In genomic region chr5:135079578-135079977, GRCm38 (mm10) we compare ENCODE assay signal across 21 mouse cellular contexts. TPM values are rescaled to one million over a fixed set of nuclear protein-coding genes. Genes with fewer than 3 reads are reported as not detected.
DNase-seq lines count a peak whose midpoint lies in the region; ATAC-seq and TF ChIP-seq lines count a peak whose summit lies in the region.
"Had no signal": no experiment of that assay in that cellular context is flagged by ENCODE, and none has a peak within 500 bp of the region (broad histone marks: within the 10 kb centered on the region; RNA-seq: fewer than 3 reads in every experiment).

No protein-coding gene starts in this region.

- H3K4me1 ChIP-seq in midbrain, embryonic 11.5 days (ENCODE audit: control insufficient read depth, insufficient read depth, low read length), result peaks cover 6% of the 10 kb centered on the region
- peaks cover 8% of the 10 kb centered on the region; the same call in 1 of the 2 replicates for H3K4me1 ChIP-seq in midbrain, embryonic 14.5 days (ENCODE audit: control insufficient read depth, insufficient read depth, low read length)
- H3K4me1 ChIP-seq in MEL (ENCODE audit: control insufficient read depth in 1 of 2, insufficient read depth in 2 of 2, low read length in 2 of 2), result peaks cover 0 to 3% of the 10 kb centered on the region in 2 experiments; a peak in 1 of 4 replicates

- no peak for TF ChIP-seq RAD21 in MEL (IDR thresholded peaks at IDR 0.05; ENCODE audit: low read depth, low read length)

- H3K9me3 ChIP-seq in midbrain, embryonic 11.5 days (ENCODE audit: control insufficient read depth, low read length), result no peaks in the 10 kb centered on the region
- no peaks in the 10 kb centered on the region for H3K9me3 ChIP-seq in midbrain, embryonic 14.5 days (ENCODE audit: control insufficient read depth, low read length)
- no peaks in the 10 kb centered on the region for H3K9me3 ChIP-seq in MEL (replicated peaks; ENCODE audit: insufficient read depth, low read length)
- H3K9me3 ChIP-seq: G1E had no signal

- TF ChIP-seq POLR2A in MEL (IDR thresholded peaks at IDR 0.05; ENCODE audit: control insufficient read depth in 1 of 2, insufficient read depth in 1 of 2, low read depth in 1 of 2, low read length in 2 of 2, poor library complexity in 1 of 2), result no peak

- TF ChIP-seq EP300 in MEL (IDR thresholded peaks at IDR 0.05; ENCODE audit: low read depth in 1 of 2, low read length in 2 of 2), result no peak

- 93% methylated on average over 2 of the region's 2 CpGs for WGBS in midbrain, embryonic 11.5 days
- 98% methylated on average over 2 of the region's 2 CpGs for WGBS in midbrain, embryonic 14.5 days

- no peaks in the 10 kb centered on the region for H3K36me3 ChIP-seq in midbrain, embryonic 11.5 days (ENCODE audit: control insufficient read depth, insufficient read depth, low read length)
- peaks cover 14% of the 10 kb centered on the region for H3K36me3 ChIP-seq in midbrain, embryonic 14.5 days (ENCODE audit: control insufficient read depth, insufficient read depth, low read length)
- H3K36me3 ChIP-seq in MEL (ENCODE audit: control insufficient read depth in 1 of 2, insufficient read depth in 2 of 2, low read length in 2 of 2), result no peaks in the 10 kb centered on the region
- H3K36me3 ChIP-seq: G1E had no signal

- no peaks in the 10 kb centered on the region for H3K27me3 ChIP-seq in midbrain, embryonic 11.5 days (ENCODE audit: control insufficient read depth, insufficient read depth, low read length)
- no peaks in the 10 kb centered on the region for H3K27me3 ChIP-seq in midbrain, embryonic 14.5 days (ENCODE audit: control insufficient read depth, insufficient read depth, low read length)
- H3K27me3 ChIP-seq in MEL (ENCODE audit: control insufficient read depth in 1 of 2, insufficient read depth in 2 of 2, low read length in 2 of 2), result peaks cover 0 to 2% of the 10 kb centered on the region in 2 experiments; a peak in 2 of 4 replicates
- H3K27me3 ChIP-seq: Patski had no signal

- H3K27ac ChIP-seq in midbrain, embryonic 11.5 days (ENCODE audit: low read depth, low read length), result no peak overlapping the region
- H3K27ac ChIP-seq in midbrain, embryonic 14.5 days (replicated peaks; ENCODE audit: low read depth, low read length), result no peak overlapping the region
- no peak overlapping the region for H3K27ac ChIP-seq in MEL (ENCODE audit: control insufficient read depth, low read depth, low read length)

- H3K79me2 ChIP-seq in MEL (ENCODE audit: control insufficient read depth, insufficient read depth, low read length, poor library complexity), result no peaks in the 10 kb centered on the region; the same call in 1 of the 2 replicates

- no peak overlapping the region for H3K9ac ChIP-seq in midbrain, embryonic 11.5 days (ENCODE audit: low read length)
- H3K9ac ChIP-seq in midbrain, embryonic 14.5 days (replicated peaks; ENCODE audit: low read length), result no peak overlapping the region
- no peak overlapping the region for H3K9ac ChIP-seq in MEL (ENCODE audit: control insufficient read depth, low read depth, low read length, poor library complexity, severe bottlenecking)

- TF ChIP-seq CTCF in MEL (IDR thresholded peaks at IDR 0.05 in 2 of 3, conservative IDR thresholded peaks at IDR 0.05 in 1 of 3; ENCODE audit: control insufficient read depth in 1 of 3, insufficient read depth in 1 of 3, low read depth in 2 of 3, low read length in 3 of 3, poor library complexity in 1 of 3, severe bottlenecking in 1 of 3), result no peak

- H3K4me2 ChIP-seq in midbrain, embryonic 11.5 days, result no peak overlapping the region
- H3K4me2 ChIP-seq in midbrain, embryonic 14.5 days (ENCODE audit: low read length), result no peak overlapping the region

- peak; percentile 79 for DNase-seq in midbrain, embryonic 11.5 days (ENCODE audit: low spot score, missing footprints)
- no peak for DNase-seq in midbrain, embryonic 14.5 days
- DNase-seq in MEL (ENCODE audit: low read depth, low spot score), result no peak
- DNase-seq in cerebellum, postnatal 14 days, result no peak
- DNase-seq: adrenal gland, adult 2 months; adrenal gland, adult 8-10 months; adrenal gland, postnatal 10 days; adrenal gland, postnatal 14 days; adrenal gland, postnatal 25 days; adrenal gland, postnatal 36 days; B cell, adult 2 months; cerebellum, adult 11 months; cerebellum, adult 11-12 months; cerebellum, adult 18-20 months; cerebellum, adult 2 months had no signal

- H3K4me3 ChIP-seq in midbrain, embryonic 11.5 days (ENCODE audit: low read depth, low read length), result no peak overlapping the region
- H3K4me3 ChIP-seq in midbrain, embryonic 14.5 days (replicated peaks; ENCODE audit: low read depth, low read length), result no peak overlapping the region
- no peak overlapping the region for H3K4me3 ChIP-seq in MEL (ENCODE audit: control insufficient read depth in 1 of 2, insufficient read depth in 1 of 2, low read depth in 2 of 2, low read length in 2 of 2)

- no peak for ATAC-seq in midbrain, embryonic 11.5 days (ENCODE audit: low FRiP score)
- ATAC-seq in midbrain, embryonic 14.5 days (ENCODE audit: low FRiP score, low TSS enrichment), result no peak
- ATAC-seq: activated CD4-positive, CD25-positive, alpha-beta regulatory T cell, adult 4 months; CD4-positive, CD25-positive, alpha-beta regulatory T cell, adult 4 months; Patski had no signal

TF ChIP-seq in MEL, 35 proteins besides CTCF, POLR2A, EP300 and RAD21:
- TF ChIP-seq MAFK (IDR thresholded peaks at IDR 0.05; ENCODE audit: borderline replicate concordance, low read depth, low read length) (no peak), USF1 (IDR thresholded peaks at IDR 0.05; ENCODE audit: low read depth, low read length) (peak; percentile 67; the same call in 1 of the 2 replicates), HCFC1 (IDR thresholded peaks at IDR 0.05; ENCODE audit: low read depth, low read length) (no peak)
TF ChIP-seq in MEL: peak in this region for 1.

RNA-seq across cellular contexts. Expression of gene Vps37d, which starts 1.5 kb away (rescaled TPM):
- polyA plus RNA-seq in midbrain, embryonic 11.5 days (2014; fragmentation: Nextera tagmentation; extraction: Ambion mirVana), result 6.8 and 9.6 TPM in 2 replicates
- polyA plus RNA-seq in midbrain, embryonic 14.5 days (2014; fragmentation: Nextera tagmentation; extraction: Ambion mirVana), result 33.4 and 40.7 TPM in 2 replicates
- 0.23 and 0.31 TPM in 2 replicates for total RNA-seq in MEL (2012; rRNA removed)
- polyA plus RNA-seq in MEL (2012; ENCODE audit: insufficient read depth in 1 of 2, insufficient read length in 2 of 2, low read depth in 1 of 2, low replicate concordance in 2 of 2, missing spikeins in 1 of 2), result 1 to 10 TPM in 1 of 2 experiments, not detected in 1; 1.2 TPM
- total RNA-seq: G1E had no signal
- polyA plus RNA-seq: activated CD4-positive, CD25-positive, alpha-beta regulatory T cell, adult 4 months; CD4-positive, CD25-positive, alpha-beta regulatory T cell, adult 4 months had no signal

RNA-seq across cellular contexts. Expression of gene Mlxipl, which starts 10.1 kb away (rescaled TPM):
- polyA plus RNA-seq in midbrain, embryonic 11.5 days (2014; fragmentation: Nextera tagmentation; extraction: Ambion mirVana), result 1.2 and 2.1 TPM in 2 replicates
- 0.43 and 0.68 TPM in 2 replicates for polyA plus RNA-seq in midbrain, embryonic 14.5 days (2014; fragmentation: Nextera tagmentation; extraction: Ambion mirVana)
- not detected in 2 replicates for total RNA-seq in MEL (2012; rRNA removed)
- polyA plus RNA-seq in MEL (2012; ENCODE audit: insufficient read depth in 1 of 2, insufficient read length in 2 of 2, low read depth in 1 of 2, low replicate concordance in 2 of 2, missing spikeins in 1 of 2), result not detected
- total RNA-seq: CH12.LX had no signal
- polyA plus RNA-seq: activated CD4-positive, CD25-positive, alpha-beta regulatory T cell, adult 4 months; C2C12; G1E had no signal

RNA-seq across cellular contexts. Expression of gene Bud23, which starts 14.8 kb away (rescaled TPM):
- 105 and 116 TPM in 2 replicates for polyA plus RNA-seq in midbrain, embryonic 11.5 days (2014; fragmentation: Nextera tagmentation; extraction: Ambion mirVana)
- polyA plus RNA-seq in midbrain, embryonic 14.5 days (2014; fragmentation: Nextera tagmentation; extraction: Ambion mirVana), result 63.8 and 71.7 TPM in 2 replicates
- 87.5 and 101 TPM in 2 replicates for total RNA-seq in MEL (2012; rRNA removed)
- polyA plus RNA-seq in MEL (2012; ENCODE audit: insufficient read depth in 1 of 2, insufficient read length in 2 of 2, low read depth in 1 of 2, low replicate concordance in 2 of 2, missing spikeins in 1 of 2), result 100 to 1,000 TPM in 1 of 2 experiments, not detected in 1; 222 TPM

RNA-seq across cellular contexts. Expression of gene Dnajc30, which starts 15.6 kb away (rescaled TPM):
- polyA plus RNA-seq in midbrain, embryonic 11.5 days (2014; fragmentation: Nextera tagmentation; extraction: Ambion mirVana), result 30.0 and 30.2 TPM in 2 replicates
- polyA plus RNA-seq in midbrain, embryonic 14.5 days (2014; fragmentation: Nextera tagmentation; extraction: Ambion mirVana), result 47.3 and 49.3 TPM in 2 replicates
- total RNA-seq in MEL (2012; rRNA removed), result 6.5 and 7.4 TPM in 2 replicates
- 10 to 100 TPM in 1 of 2 experiments, not detected in 1; 15.6 TPM for polyA plus RNA-seq in MEL (2012; ENCODE audit: insufficient read depth in 1 of 2, insufficient read length in 2 of 2, low read depth in 1 of 2, low replicate concordance in 2 of 2, missing spikeins in 1 of 2)

RNA-seq across cellular contexts. Expression of gene Stx1a, which starts 56.3 kb away (rescaled TPM):
- polyA plus RNA-seq in midbrain, embryonic 11.5 days (2014; fragmentation: Nextera tagmentation; extraction: Ambion mirVana), result 16.1 and 17.7 TPM in 2 replicates
- 106 and 137 TPM in 2 replicates for polyA plus RNA-seq in midbrain, embryonic 14.5 days (2014; fragmentation: Nextera tagmentation; extraction: Ambion mirVana)
- total RNA-seq in MEL (2012; rRNA removed), result 3.2 and 3.3 TPM in 2 replicates
- polyA plus RNA-seq in MEL (2012; ENCODE audit: insufficient read depth in 1 of 2, insufficient read length in 2 of 2, low read depth in 1 of 2, low replicate concordance in 2 of 2, missing spikeins in 1 of 2), result 1 to 10 TPM in 1 of 2 experiments, not detected in 1; 6.0 TPM
